Comparison of ENCODE assay signal across 9 mouse cellular contexts in genomic region chr1:39253771-39254170, GRCm38 (mm10).
DNase-seq lines count a peak whose midpoint lies in the region; ATAC-seq and TF ChIP-seq lines count a peak whose summit lies in the region.
"Had no signal": no experiment of that assay in that cellular context is flagged by ENCODE, and none has a peak within 500 bp of the region (broad histone marks: within the 10 kb centered on the region; RNA-seq: fewer than 3 reads in every experiment).

No protein-coding gene starts in this region.

- no peak for ATAC-seq in kidney, embryonic 16.5 days (ENCODE audit: low FRiP score, low TSS enrichment)
- no peak for ATAC-seq in Patski
- ATAC-seq in limb, embryonic 11.5 days (ENCODE audit: insufficient number of reproducible peaks, low FRiP score, low TSS enrichment, low read depth) = no peak
- ATAC-seq in inflammation-experienced regulatory T-cells, adult 6 months = no peak

- H3K36me3 ChIP-seq in kidney, embryonic 16.5 days (ENCODE audit: insufficient read depth, low read length) = no peaks in the 10 kb centered on the region
- no peaks in the 10 kb centered on the region for H3K36me3 ChIP-seq in limb, embryonic 11.5 days (ENCODE audit: control insufficient read depth, insufficient read depth, low read length)
- H3K36me3 ChIP-seq: limb, embryonic 12.5 days had no signal

- TF ChIP-seq CTCF in Patski (IDR thresholded peaks at IDR 0.05) = peak; percentile 63

- peak; percentile 36 for DNase-seq in kidney, adult 11 months
- DNase-seq in Patski (ENCODE audit: low read depth, low spot score) = no peak
- DNase-seq in cerebellum, adult 9-10 months = peak; percentile 20
- peak; percentile 33 for DNase-seq in limb, embryonic 11.5 days (ENCODE audit: low spot score)
- DNase-seq in thymus, postnatal 36 days = peak; percentile 44 to 47
- no peak for DNase-seq in left cerebral cortex, adult 9 months (ENCODE audit: low spot score in 2 of 2)

- in situ Hi-C loops in Patski (cut with MboI; ENCODE audit: low pct_unique_long_range_greater_than_20kb) = loop anchor here (5.0 kb wide), 1 partner anchor 64 kb away; no protein-coding TSS in a partner anchor

- CTCF ChIA-PET in Patski (lab: Charles Lee) = interaction anchor here (1.3 kb wide), 1 partner anchor 23 kb away, joined by 5 read pairs; no protein-coding TSS in a partner anchor

- peaks cover 4% of the 10 kb centered on the region; the same call in 1 of the 2 replicates for H3K9me3 ChIP-seq in kidney, embryonic 16.5 days (ENCODE audit: low read length)
- H3K9me3 ChIP-seq in limb, embryonic 11.5 days (ENCODE audit: control insufficient read depth, low read length) = 0 out of 2 replicates have a peak, but pooled peaks cover 2% of the 10 kb centered on the region

- H3K4me3 ChIP-seq in kidney, embryonic 16.5 days (ENCODE audit: low read length) = no peak overlapping the region
- H3K4me3 ChIP-seq in limb, embryonic 11.5 days (ENCODE audit: low read depth, low read length) = no peak overlapping the region
- H3K4me3 ChIP-seq: limb, embryonic 12.5 days had no signal

- no peak overlapping the region for H3K27ac ChIP-seq in kidney, embryonic 16.5 days (ENCODE audit: low read length)
- no peak overlapping the region for H3K27ac ChIP-seq in limb, embryonic 11.5 days (replicated peaks; ENCODE audit: low read depth, low read length)
- H3K27ac ChIP-seq: limb, embryonic 12.5 days had no signal

- no peak overlapping the region for H3K4me2 ChIP-seq in kidney, embryonic 16.5 days (replicated peaks; ENCODE audit: low read depth, low read length)
- no peak overlapping the region for H3K4me2 ChIP-seq in limb, embryonic 11.5 days (ENCODE audit: low read depth, severe bottlenecking)
- H3K4me2 ChIP-seq: limb, embryonic 12.5 days had no signal

- POLR2A ChIA-PET in Patski (lab: Charles Lee) = no interaction called here

- no peak overlapping the region for H3K9ac ChIP-seq in kidney, embryonic 16.5 days (replicated peaks; ENCODE audit: low read length)
- H3K9ac ChIP-seq in limb, embryonic 11.5 days (ENCODE audit: low read length) = no peak overlapping the region
- H3K9ac ChIP-seq: limb, embryonic 12.5 days had no signal

- H3K4me1 ChIP-seq in kidney, embryonic 16.5 days (ENCODE audit: insufficient read depth, low read length) = no peaks in the 10 kb centered on the region
- H3K4me1 ChIP-seq in limb, embryonic 11.5 days (ENCODE audit: control insufficient read depth, insufficient read depth, low read length) = no peaks in the 10 kb centered on the region
- H3K4me1 ChIP-seq: limb, embryonic 12.5 days had no signal

- no peaks in the 10 kb centered on the region for H3K27me3 ChIP-seq in kidney, embryonic 16.5 days (ENCODE audit: insufficient read depth, low read length)
- no peaks in the 10 kb centered on the region for H3K27me3 ChIP-seq in Patski
- H3K27me3 ChIP-seq in limb, embryonic 11.5 days (ENCODE audit: control insufficient read depth, insufficient read depth, low read length) = no peaks in the 10 kb centered on the region
- H3K27me3 ChIP-seq: limb, embryonic 12.5 days had no signal

- WGBS in kidney, embryonic 16.5 days = 79% methylated on average over 4 of the region's 4 CpGs
- 75% methylated on average over 4 of the region's 4 CpGs for WGBS in limb, embryonic 11.5 days

Comparison
In these comparisons a context has a peak if more than half of its experiments do, and no peak if none do; other contexts are left out.
1. DNase-seq: peak in kidney, adult 11 months (single experiment), cerebellum, adult 9-10 months (single experiment), limb, embryonic 11.5 days (single experiment) and thymus, postnatal 36 days (2 of 2); none in Patski (single experiment) and left cerebral cortex, adult 9 months (0 of 2).